Mouse (Mus musculus) neutrophil, adult 5-6 weeks (primary cell): ENCODE measurements at regions not wholly inside any gene's neighbourhood (a gene's known extent, or its start where the extent isn't known, plus 50 kb on each side); places are given as distances from the start of the nearest gene placed in this dataset.

Experiments
- ATAC-seq: fragments of 151-379, 151-347 bp; 2 replicates; pipeline ENCODE4 v1.8.0; 2017; ENCODE audit warnings: mild to moderate bottlenecking, moderate TSS enrichment; ENCODE audit not compliant: insufficient number of reproducible peaks, poor library complexity, low FRiP score, severe bottlenecking; ENCODE audit errors: extremely low read depth

DNA sequence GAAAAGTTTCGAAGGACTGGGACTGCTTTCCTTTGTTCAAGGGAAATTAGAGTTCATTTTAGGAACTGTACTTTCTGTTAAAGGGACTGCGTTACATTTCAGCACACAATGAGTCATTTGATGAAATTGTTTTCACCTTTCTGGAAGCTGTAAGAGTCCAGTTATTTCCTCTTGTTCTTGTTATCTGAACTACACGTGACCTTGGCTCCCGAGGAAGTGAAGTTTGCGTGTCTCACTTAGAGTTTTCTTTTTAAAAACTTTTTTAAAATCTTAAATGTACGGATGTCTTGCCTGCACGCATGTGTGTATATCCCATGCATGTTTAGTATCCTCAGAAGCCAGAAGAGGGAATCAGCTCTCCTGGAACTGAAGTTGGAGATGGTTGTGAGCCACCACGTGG, 52.6 kb upstream of the Fxr1 start:
- ATAC-seq = no peak
